Mouse (Mus musculus) stomach, embryonic 16.5 days (tissue): ENCODE measurements around the gene Itpr2. TPM values are rescaled to one million over a fixed set of nuclear protein-coding genes. Genes with fewer than 3 reads are reported as not detected.

Experiments used
- ATAC-seq: fragments of 200-750 bp; cut with Nextera tagmentation; 2 replicates; pipeline ENCODE4 v1.8.0; 2017; ENCODE audit warnings: moderate number of reproducible peaks, moderate TSS enrichment; ENCODE audit not compliant: insufficient read depth, low FRiP score
- H3K27ac ChIP-seq: fragments of 300-500 bp; sonication (generic); 2 replicates; pipeline ENCODE4 v1.5.1; 2014; ENCODE audit warnings: low read length
- H3K27me3 ChIP-seq: fragments of 300-500 bp; sonication (generic); 2 replicates; pipeline ENCODE4 v1.6.1; 2014; ENCODE audit warnings: low read length, control low read depth, mixed read lengths; ENCODE audit not compliant: control insufficient read depth, insufficient read depth
- H3K36me3 ChIP-seq: fragments of 300-500 bp; sonication (generic); 2 replicates; pipeline ENCODE4 v1.6.1; 2014; ENCODE audit warnings: low read length; ENCODE audit not compliant: control insufficient read depth, insufficient read depth
- H3K4me1 ChIP-seq: fragments of 300-500 bp; sonication (generic); 2 replicates; pipeline ENCODE4 v1.6.1; 2014; ENCODE audit warnings: low read length, control low read depth, mixed read lengths; ENCODE audit not compliant: control insufficient read depth, insufficient read depth
- H3K4me2 ChIP-seq: fragments of 300-500 bp; sonication (generic); 2 replicates; pipeline ENCODE4 v1.6.1; 2014; ENCODE audit warnings: low read depth, low read length, mixed read lengths
- H3K4me3 ChIP-seq: fragments of 300-500 bp; sonication (generic); replicated peaks from 2 replicates; pipeline ENCODE4 v1.5.1; 2014; ENCODE audit warnings: mild to moderate bottlenecking, low read length
- H3K9ac ChIP-seq: fragments of 300-500 bp; sonication (generic); 2 replicates; pipeline ENCODE4 v1.6.1; 2014; ENCODE audit warnings: low read length
- H3K9me3 ChIP-seq: fragments of 300-500 bp; sonication (generic); replicated peaks from 2 replicates; pipeline ENCODE4 v1.6.1; 2016; ENCODE audit warnings: low read length, control low read depth; ENCODE audit not compliant: control insufficient read depth
- WGBS: fragments of 180-500 bp; shearing (Covaris S2); extraction: QIAGEN DNeasy Blood & Tissue Kit; methylation state at CpG from one replicate; pipeline ENCODE4 v1.1.7; 2014; 5-methylcytosine and 5-hydroxymethylcytosine counted together
- polyA plus RNA-seq: library from polyadenylated mRNA; unstranded; fragments of >200 nt; fragmentation: Nextera tagmentation; extraction: Ambion mirVana; gene quantifications from 2 replicates; pipeline ENCODE4 v1.2.1, GENCODE M21; 2015

Itpr2 gene
- polyA plus RNA-seq, 1 experiment from 2014 or later = 14.8 TPM

DNA sequence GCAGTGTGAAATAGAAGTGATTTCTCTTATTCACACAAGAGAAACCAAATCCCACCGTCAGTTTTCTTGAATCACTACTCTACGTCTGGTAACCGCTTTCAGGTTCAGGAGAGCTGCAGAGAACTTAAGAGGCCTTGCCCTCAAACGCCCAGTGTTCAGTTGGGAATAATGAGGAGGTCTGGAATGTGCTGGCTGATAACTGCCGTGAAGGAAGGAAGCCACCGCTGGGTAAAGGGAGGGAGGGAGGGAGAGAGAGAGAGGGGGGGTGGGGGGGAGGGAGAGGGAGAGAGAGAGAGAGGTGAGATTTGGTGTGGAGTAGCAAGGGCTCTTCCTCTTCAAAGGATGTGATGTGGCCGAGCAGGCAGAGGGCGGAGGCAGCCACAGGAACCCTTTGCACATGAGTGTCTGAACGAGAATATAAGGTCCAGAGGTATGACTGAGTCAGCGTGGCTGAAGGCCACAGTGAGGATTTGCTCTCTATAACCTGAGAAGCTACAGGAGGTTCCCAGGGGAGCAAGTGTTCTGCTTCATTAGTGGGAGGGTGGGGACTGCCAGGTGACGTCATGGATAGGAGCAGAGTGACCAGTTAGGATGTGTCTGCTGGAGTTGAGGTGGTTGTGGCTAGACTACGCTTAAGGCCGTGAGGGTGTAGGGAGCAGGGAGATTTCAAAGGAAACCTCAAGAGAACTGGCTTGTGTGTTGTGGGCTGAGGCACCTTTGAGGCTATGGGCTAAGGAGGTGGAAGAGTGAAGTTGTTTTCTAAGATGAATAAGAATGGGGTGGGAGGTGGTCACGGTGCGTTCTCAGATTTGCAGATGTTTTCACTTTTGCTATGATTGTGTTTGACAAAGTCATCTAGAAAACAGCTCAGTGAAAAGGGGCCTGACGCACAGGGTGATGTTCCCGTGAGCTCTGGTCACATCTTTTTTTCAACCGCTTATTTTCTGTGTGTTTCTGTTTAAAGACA lies 421.2 kb downstream of the Itpr2 start:
- no peaks in the 10 kb centered on the region for H3K27me3 ChIP-seq
- H3K9me3 ChIP-seq = no peaks in the 10 kb centered on the region
- no peak overlapping the region for H3K4me2 ChIP-seq
- no peak overlapping the region for H3K9ac ChIP-seq
- no peak overlapping the region for H3K27ac ChIP-seq
- no peaks in the 10 kb centered on the region for H3K36me3 ChIP-seq
- H3K4me1 ChIP-seq = no peaks in the 10 kb centered on the region
- 67% methylated on average over 18 of the region's 18 CpGs for WGBS
- ATAC-seq = no peak
- H3K4me3 ChIP-seq = no peak overlapping the region

DNA sequence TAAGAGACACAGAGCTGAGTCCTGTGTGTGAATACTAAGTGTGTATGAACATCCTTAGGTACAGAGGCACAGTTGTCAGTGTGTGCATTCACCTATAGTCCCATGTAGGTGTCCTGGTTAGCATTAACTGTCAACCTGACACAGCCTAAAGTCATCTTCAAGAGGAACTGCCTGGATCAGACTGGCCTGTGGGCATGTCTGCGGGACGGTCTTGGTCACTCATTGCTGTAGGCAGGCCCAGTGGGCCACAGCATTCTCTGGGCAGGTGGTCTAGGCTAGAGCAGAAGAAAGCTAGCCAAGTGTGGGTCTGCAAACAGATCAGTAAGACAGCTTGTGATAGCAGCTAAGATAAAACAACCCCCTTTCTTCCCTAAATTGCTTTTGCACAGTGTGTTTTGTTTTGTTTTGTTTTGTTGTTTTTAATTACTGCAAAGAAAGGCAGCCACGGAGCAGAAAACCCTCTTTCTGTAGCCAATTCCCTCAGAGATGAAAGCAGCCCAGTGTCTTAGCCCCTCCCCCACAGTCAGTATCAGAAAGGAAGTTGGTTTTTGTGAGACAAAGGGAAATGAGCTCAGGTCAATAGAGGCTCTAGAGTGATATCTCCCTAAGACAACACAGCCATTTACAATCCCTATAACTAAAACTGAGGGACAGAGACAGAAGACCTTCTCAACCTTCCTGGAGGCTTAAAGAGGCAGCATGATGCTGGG lies 422.1 kb downstream of the Itpr2 start:
- no peak overlapping the region for H3K4me3 ChIP-seq
- no peak overlapping the region for H3K4me2 ChIP-seq
- H3K36me3 ChIP-seq = no peaks in the 10 kb centered on the region
- 55% methylated on average over 3 of the region's 3 CpGs for WGBS
- no peak for ATAC-seq
- H3K4me1 ChIP-seq = no peaks in the 10 kb centered on the region
- no peaks in the 10 kb centered on the region for H3K9me3 ChIP-seq
- H3K27me3 ChIP-seq = no peaks in the 10 kb centered on the region
- no peak overlapping the region for H3K27ac ChIP-seq
- H3K9ac ChIP-seq = no peak overlapping the region

GRCm38 (mm10) chr6:146079261-146079660 lies 422.8 kb downstream of the Itpr2 start:
- Histone ChIP-seq H3K4me3 (no peak overlapping the region), H3K9me3 (no peaks in the 10 kb centered on the region), H3K9ac (no peak overlapping the region), H3K4me1 (no peaks in the 10 kb centered on the region), H3K27ac (no peak overlapping the region), H3K4me2 (no peak overlapping the region), H3K27me3 (no peaks in the 10 kb centered on the region), H3K36me3 (no peaks in the 10 kb centered on the region)
- 49% methylated on average over 5 of the region's 5 CpGs for whole genome bisulfite sequencing
- ATAC-seq = no peak; the same call in 1 of the 2 replicates

GRCm38 (mm10) chr6:146078136-146078535 lies 423.9 kb downstream of the Itpr2 start:
- Histone ChIP-seq H3K9me3 (peaks cover 5% of the 10 kb centered on the region; the same call in 1 of the 2 replicates), H3K4me2 (no peak overlapping the region), H3K27ac (no peak overlapping the region), H3K9ac (no peak overlapping the region), H3K4me3 (no peak overlapping the region), H3K27me3 (no peaks in the 10 kb centered on the region), H3K36me3 (no peaks in the 10 kb centered on the region), H3K4me1 (no peaks in the 10 kb centered on the region)
- WGBS = 84% methylated on average over 15 of the region's 15 CpGs
- ATAC-seq = no peak

DNA sequence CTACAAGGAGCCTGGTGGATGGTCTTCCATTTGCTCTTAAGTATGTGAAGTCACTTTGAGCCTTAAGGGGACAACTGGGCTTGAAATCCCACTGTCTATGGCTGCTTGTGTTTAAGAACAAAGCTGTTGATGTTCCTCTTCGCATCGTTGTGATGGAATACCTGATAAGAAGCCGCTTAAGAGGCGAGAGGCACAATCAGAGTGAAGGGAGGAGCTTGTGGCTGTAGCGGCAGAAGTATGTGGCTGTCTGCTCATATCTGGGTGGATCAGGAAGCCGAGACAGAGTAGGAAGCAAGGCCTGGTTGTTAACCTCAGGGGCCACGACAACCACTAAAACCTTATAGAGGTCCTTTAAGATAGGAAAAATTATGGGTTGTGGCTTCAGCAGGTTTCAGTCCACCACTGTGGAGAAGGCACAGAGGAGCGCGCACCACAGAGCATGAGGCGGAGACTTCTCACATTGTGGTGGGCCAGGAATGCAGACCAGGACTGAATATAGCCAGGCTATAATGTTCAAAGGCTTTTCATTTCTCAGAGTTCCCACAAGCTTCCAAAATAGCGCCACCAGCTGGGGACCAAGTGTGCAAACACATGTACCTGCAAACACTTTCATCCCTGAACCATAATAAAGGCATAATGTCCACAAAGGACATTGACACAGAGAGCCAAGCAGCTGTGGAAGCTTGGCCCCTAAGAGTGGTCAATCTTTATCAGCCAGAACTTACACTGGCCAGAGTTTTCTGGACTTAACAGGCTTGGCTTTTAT lies 424.7 kb downstream of the Itpr2 start:
- H3K4me2 ChIP-seq = no peak overlapping the region
- 72% methylated on average over 11 of the region's 11 CpGs for WGBS
- no peak overlapping the region for H3K9ac ChIP-seq
- no peak overlapping the region for H3K27ac ChIP-seq
- no peaks in the 10 kb centered on the region for H3K4me1 ChIP-seq
- H3K4me3 ChIP-seq = no peak overlapping the region
- no peak for ATAC-seq
- H3K9me3 ChIP-seq = peaks cover 5% of the 10 kb centered on the region; the same call in 1 of the 2 replicates
- no peaks in the 10 kb centered on the region for H3K36me3 ChIP-seq
- H3K27me3 ChIP-seq = no peaks in the 10 kb centered on the region

DNA sequence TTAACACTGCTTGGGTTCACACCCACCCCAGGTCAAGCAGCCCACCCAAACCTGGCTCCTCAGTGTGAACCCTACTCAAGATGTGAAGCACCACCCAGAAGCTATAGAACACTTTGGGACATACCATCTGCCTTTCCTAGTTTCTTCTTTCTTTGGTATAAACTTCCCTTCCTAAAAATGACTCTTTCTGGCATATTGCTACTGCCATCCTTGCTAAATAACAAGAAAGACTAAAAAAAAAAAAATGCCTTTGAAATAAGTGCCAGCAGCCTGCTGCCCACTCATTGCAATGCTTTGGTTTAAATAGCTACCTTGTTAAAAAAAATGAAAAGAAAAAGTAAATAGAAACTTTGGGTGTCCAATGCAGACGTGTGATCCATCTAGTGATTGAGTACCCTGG lies 429.2 kb downstream of the Itpr2 start:
- no peak overlapping the region for H3K27ac ChIP-seq
- no peak overlapping the region for H3K9ac ChIP-seq
- H3K9me3 ChIP-seq = peaks cover 5% of the 10 kb centered on the region; the same call in 1 of the 2 replicates
- WGBS = 33% methylated on average over 1 of the region's 1 CpGs
- no peak overlapping the region for H3K4me2 ChIP-seq
- H3K27me3 ChIP-seq = no peaks in the 10 kb centered on the region
- H3K36me3 ChIP-seq = no peaks in the 10 kb centered on the region
- H3K4me1 ChIP-seq = no peaks in the 10 kb centered on the region
- no peak overlapping the region for H3K4me3 ChIP-seq
- no peak for ATAC-seq

- no peak overlapping the region for H3K4me3 ChIP-seq
- no peak overlapping the region for H3K9ac ChIP-seq
- H3K27me3 ChIP-seq = no peaks in the 10 kb centered on the region
- ATAC-seq = no peak
- peaks cover 5% of the 10 kb centered on the region; the same call in 1 of the 2 replicates for H3K9me3 ChIP-seq
- 78% methylated on average over 1 of the region's 1 CpGs for WGBS
- H3K36me3 ChIP-seq = no peaks in the 10 kb centered on the region
- no peak overlapping the region for H3K4me2 ChIP-seq
- H3K4me1 ChIP-seq = no peaks in the 10 kb centered on the region
- H3K27ac ChIP-seq = no peak overlapping the region
Observed at GRCm38 (mm10) chr6:146071883-146072282, 430.1 kb downstream of the Itpr2 start.
